Mouse (Mus musculus): ENCODE measurements around the gene Metap1d.

DNA sequence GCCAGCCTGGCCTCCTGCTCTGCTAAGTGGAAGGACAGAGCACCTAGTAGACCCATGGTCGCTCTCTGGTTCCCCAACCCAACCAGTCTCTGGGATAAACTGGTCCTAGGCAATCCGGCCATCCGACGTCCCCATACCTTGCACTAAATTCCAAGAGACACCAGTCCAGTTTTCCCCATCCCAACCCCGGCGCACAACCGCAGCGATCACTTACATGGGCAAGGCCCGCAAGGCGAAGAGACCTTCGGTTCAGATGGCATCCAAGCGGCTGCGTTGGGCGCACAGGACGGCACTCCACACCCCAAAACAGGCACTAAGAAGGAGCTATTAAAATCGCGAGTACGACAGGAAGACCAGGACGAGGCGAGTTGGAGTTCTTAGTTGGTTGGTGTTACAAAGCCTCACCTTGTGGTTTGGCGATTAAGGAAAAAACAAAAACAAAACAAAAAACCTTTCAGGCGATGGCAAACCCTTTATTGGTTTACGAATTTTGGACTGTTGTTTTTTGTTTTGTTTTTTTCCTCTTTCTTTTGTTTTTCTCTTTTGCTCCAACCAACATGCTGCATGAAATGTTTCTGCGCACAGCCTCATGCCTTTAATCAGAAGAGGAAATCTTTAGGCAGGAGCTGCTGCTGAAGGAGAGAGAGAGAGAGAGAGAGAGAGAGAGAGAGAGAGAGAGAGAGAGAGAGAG lies 74.4 kb downstream of the Metap1d start:
- TF ChIP-seq CTCF (IDR thresholded peaks at IDR 0.05; ENCODE audit: low read depth) (no peak), EP300 (optimal IDR thresholded peaks at IDR 0.05) (no peak)

All from stomach, postnatal 0 days (tissue).